Mouse (Mus musculus) hindbrain, embryonic 16.5 days (tissue): Measurements from ENCODE around the gene Pomgnt2. TPM values are rescaled to one million over a fixed set of nuclear protein-coding genes. Genes with fewer than 3 reads are reported as not detected.

ENCODE experiments used
- ATAC-seq: fragments of 200-750 bp; cut with Nextera tagmentation; 2 replicates; pipeline ENCODE4 v1.8.0; 2017; ENCODE audit warnings: moderate TSS enrichment, moderate library complexity
- H3K27ac ChIP-seq: fragments of 300-500 bp; sonication (generic); 2 replicates; pipeline ENCODE4 v1.5.1; 2014; ENCODE audit warnings: low read depth, mild to moderate bottlenecking, control low read depth, low read length, moderate library complexity
- H3K27me3 ChIP-seq: fragments of 300-500 bp; sonication (generic); replicated peaks from 2 replicates; pipeline ENCODE4 v1.6.1; 2014; ENCODE audit warnings: low read length; ENCODE audit not compliant: control insufficient read depth, insufficient read depth
- H3K36me3 ChIP-seq: fragments of 300-500 bp; sonication (generic); 2 replicates; pipeline ENCODE4 v1.6.1; 2014; ENCODE audit warnings: mild to moderate bottlenecking, low read length, moderate library complexity, mixed read lengths; ENCODE audit not compliant: control insufficient read depth, insufficient read depth
- H3K4me1 ChIP-seq: fragments of 300-500 bp; sonication (generic); 2 replicates; pipeline ENCODE4 v1.6.1; 2014; ENCODE audit warnings: low read depth, low read length; ENCODE audit not compliant: control insufficient read depth, insufficient read depth
- H3K4me2 ChIP-seq: fragments of 300-500 bp; sonication (generic); 2 replicates; pipeline ENCODE4 v1.6.1; 2014; ENCODE audit warnings: mild to moderate bottlenecking, low read length, control low read depth, moderate library complexity
- H3K4me3 ChIP-seq: fragments of 300-500 bp; sonication (generic); 2 replicates; pipeline ENCODE4 v1.5.1; 2014; ENCODE audit warnings: mild to moderate bottlenecking, low read length, control low read depth, moderate library complexity
- H3K9ac ChIP-seq: fragments of 300-500 bp; sonication (generic); 2 replicates; pipeline ENCODE4 v1.6.1; 2014; ENCODE audit warnings: low read depth, mild to moderate bottlenecking, control low read depth, low read length, moderate library complexity
- H3K9me3 ChIP-seq: fragments of 300-500 bp; sonication (generic); 2 replicates; pipeline ENCODE4 v1.6.1; 2014; ENCODE audit warnings: mild to moderate bottlenecking, low read length, moderate library complexity; ENCODE audit not compliant: control insufficient read depth
- WGBS: fragments of 180-500 bp; shearing (Covaris S2); extraction: QIAGEN DNeasy Blood & Tissue Kit; methylation state at CpG from one replicate; pipeline ENCODE4 v1.1.7; 2014; 5-methylcytosine and 5-hydroxymethylcytosine counted together
- polyA plus RNA-seq: library from polyadenylated mRNA; unstranded; fragments of >200 nt; fragmentation: Nextera tagmentation; extraction: Ambion mirVana; gene quantifications from 2 replicates; pipeline ENCODE4 v1.2.1, GENCODE M21; 2015

Pomgnt2 gene
- polyA plus RNA-seq, 1 experiment from 2014 or later = 43.5 TPM

DNA sequence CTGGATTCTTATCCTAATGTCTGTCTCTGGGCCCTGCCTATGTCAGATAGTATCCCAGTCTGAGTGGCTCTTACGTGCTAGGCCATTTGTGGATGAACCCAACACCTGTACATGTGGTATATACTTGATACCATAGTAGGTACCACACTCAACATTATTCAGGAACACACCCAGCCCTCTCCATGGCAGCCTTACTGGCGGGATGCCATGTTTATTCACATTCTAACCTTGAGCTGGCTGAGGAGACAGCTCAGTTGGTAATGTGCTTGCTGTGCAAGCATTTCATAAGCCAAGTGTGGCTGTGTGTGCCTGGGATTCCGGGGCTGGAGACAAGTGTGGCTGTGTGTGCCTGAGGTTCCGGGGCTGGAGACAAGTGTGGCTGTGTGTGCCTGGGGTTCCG is 28.7 kb downstream of the Pomgnt2 start:
- H3K4me1 ChIP-seq = no peaks in the 10 kb centered on the region
- H3K4me2 ChIP-seq = no peak overlapping the region
- ATAC-seq = no peak
- H3K36me3 ChIP-seq = no peaks in the 10 kb centered on the region
- no peaks in the 10 kb centered on the region for H3K27me3 ChIP-seq
- no peak overlapping the region for H3K4me3 ChIP-seq
- no peak overlapping the region for H3K27ac ChIP-seq
- 84% methylated on average over 5 of the region's 5 CpGs for WGBS
- no peak overlapping the region for H3K9ac ChIP-seq
- H3K9me3 ChIP-seq = no peaks in the 10 kb centered on the region

DNA sequence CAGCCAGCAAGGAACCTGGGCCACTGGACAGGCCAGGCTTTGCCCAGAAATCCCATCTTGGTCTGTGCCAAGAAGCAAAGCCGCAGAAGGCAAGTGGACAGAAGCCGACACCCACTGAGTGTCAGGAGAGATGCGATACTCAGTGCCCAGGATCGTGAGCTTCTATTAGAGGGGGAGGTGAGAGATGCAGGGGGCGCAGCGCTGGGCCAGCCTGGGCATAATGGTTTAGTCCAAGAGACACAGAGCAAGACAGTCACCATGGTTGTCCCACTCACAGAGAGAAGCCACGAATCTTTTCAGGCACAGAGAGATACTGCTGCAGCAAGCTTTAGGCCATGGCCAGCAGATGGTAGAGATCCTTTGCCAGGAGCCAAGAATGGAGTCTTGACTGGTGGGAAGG is 32.0 kb downstream of the Pomgnt2 start:
- WGBS = 89% methylated on average over 7 of the region's 7 CpGs
- H3K9me3 ChIP-seq = no peaks in the 10 kb centered on the region
- no peak overlapping the region for H3K9ac ChIP-seq
- H3K36me3 ChIP-seq = no peaks in the 10 kb centered on the region
- H3K4me3 ChIP-seq = no peak overlapping the region
- H3K4me1 ChIP-seq = no peaks in the 10 kb centered on the region
- H3K27ac ChIP-seq = no peak overlapping the region
- no peak for ATAC-seq
- no peaks in the 10 kb centered on the region for H3K27me3 ChIP-seq
- H3K4me2 ChIP-seq = no peak overlapping the region

GRCm38 (mm10) chr9:121959966-121960635 is 36.8 kb downstream of the Pomgnt2 start:
- Histone ChIP-seq H3K4me2 (no peak overlapping the region), H3K9ac (no peak overlapping the region), H3K27me3 (no peaks in the 10 kb centered on the region), H3K4me3 (no peak overlapping the region), H3K4me1 (no peaks in the 10 kb centered on the region), H3K9me3 (no peaks in the 10 kb centered on the region), H3K27ac (no peak overlapping the region), H3K36me3 (no peaks in the 10 kb centered on the region)
- 56% methylated on average over 7 of the region's 7 CpGs for WGBS
- ATAC-seq = no peak

- Histone ChIP-seq H3K27me3 (no peaks in the 10 kb centered on the region), H3K4me3 (no peak overlapping the region), H3K4me2 (no peak overlapping the region), H3K27ac (no peak overlapping the region), H3K36me3 (no peaks in the 10 kb centered on the region), H3K4me1 (peaks cover 8% of the 10 kb centered on the region), H3K9ac (no peak overlapping the region), H3K9me3 (no peaks in the 10 kb centered on the region)
- ATAC-seq = no peak
- 88% methylated on average over 6 of the region's 6 CpGs for WGBS
Measured at GRCm38 (mm10) chr9:121952596-121952995, 44.3 kb downstream of the Pomgnt2 start.

DNA sequence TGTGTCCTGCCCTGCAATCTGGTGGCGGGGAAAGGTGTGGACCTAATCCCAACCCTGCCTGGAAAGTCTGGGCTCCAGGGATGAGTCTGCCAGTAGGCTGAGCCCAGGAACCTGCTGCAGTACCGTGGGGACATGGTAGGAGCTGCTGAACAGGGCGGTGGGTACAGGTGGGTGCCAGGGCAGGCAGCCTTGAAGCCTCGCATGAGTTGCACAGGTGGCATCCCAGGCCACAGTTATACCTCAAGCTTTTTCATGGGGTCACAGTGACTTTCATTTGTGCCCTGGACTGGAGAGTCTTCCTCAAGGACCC is 45.8 kb downstream of the Pomgnt2 start:
- no peak for ATAC-seq
- 35% methylated on average over 4 of the region's 4 CpGs for WGBS
- H3K4me1 ChIP-seq = peaks cover 8% of the 10 kb centered on the region
- peak overlapping the region; percentile 48 for H3K4me2 ChIP-seq
- H3K9ac ChIP-seq = peak overlapping the region; percentile 55
- no peaks in the 10 kb centered on the region for H3K27me3 ChIP-seq
- no peak overlapping the region; the same call in 1 of the 2 replicates for H3K27ac ChIP-seq
- peak overlapping the region; percentile 28 for H3K4me3 ChIP-seq
- H3K36me3 ChIP-seq = no peaks in the 10 kb centered on the region
- H3K9me3 ChIP-seq = no peaks in the 10 kb centered on the region

GRCm38 (mm10) chr9:121950418-121951113 is 46.3 kb downstream of the Pomgnt2 start, which contains the start of gene Fam198a:
Gene Fam198a, plus strand, starts transcription at chr9:121950988.
- peak within 1 kb of the TSS; percentile 55 for H3K9ac ChIP-seq
- H3K4me1 ChIP-seq = peaks cover 8% of the 10 kb centered on the region
- H3K27me3 ChIP-seq = no peaks in the 10 kb centered on the region
- H3K27ac ChIP-seq = peak within 1 kb of the TSS; percentile 67; the same call in 1 of the 2 replicates
- peak; percentile 93 for ATAC-seq
- H3K4me3 ChIP-seq = peak within 1 kb of the TSS; percentile 28
- WGBS = 4% methylated on average over 13 of the region's 14 CpGs
- H3K36me3 ChIP-seq = no peaks in the 10 kb centered on the region
- no peaks in the 10 kb centered on the region for H3K9me3 ChIP-seq
- H3K4me2 ChIP-seq = peak within 1 kb of the TSS; percentile 48

DNA sequence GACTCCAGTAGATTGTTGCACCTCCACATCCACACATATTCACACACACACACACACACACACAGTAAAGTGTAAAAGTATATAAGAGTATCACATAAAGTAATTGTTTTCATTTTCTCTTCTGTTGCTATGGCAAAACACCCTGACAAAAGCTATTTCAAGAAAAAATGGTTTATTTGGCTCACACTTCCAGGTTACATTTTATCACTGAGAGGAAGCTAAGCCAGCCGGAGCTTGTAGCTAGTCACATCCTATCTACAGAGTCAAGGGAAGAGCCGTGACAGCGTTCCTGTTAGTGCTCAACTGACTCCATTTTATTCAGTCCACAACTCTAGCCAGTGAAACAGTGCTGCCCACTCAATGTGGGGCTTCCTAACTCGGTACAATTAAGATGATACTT is 48.5 kb downstream of the Pomgnt2 start:
- no peak for ATAC-seq
- H3K4me1 ChIP-seq = peaks cover 8% of the 10 kb centered on the region
- no peaks in the 10 kb centered on the region for H3K36me3 ChIP-seq
- H3K4me2 ChIP-seq = no peak overlapping the region
- no peaks in the 10 kb centered on the region for H3K9me3 ChIP-seq
- no peaks in the 10 kb centered on the region for H3K27me3 ChIP-seq
- 76% methylated on average over 4 of the region's 4 CpGs for WGBS
- no peak overlapping the region for H3K27ac ChIP-seq
- no peak overlapping the region for H3K9ac ChIP-seq
- H3K4me3 ChIP-seq = no peak overlapping the region

DNA sequence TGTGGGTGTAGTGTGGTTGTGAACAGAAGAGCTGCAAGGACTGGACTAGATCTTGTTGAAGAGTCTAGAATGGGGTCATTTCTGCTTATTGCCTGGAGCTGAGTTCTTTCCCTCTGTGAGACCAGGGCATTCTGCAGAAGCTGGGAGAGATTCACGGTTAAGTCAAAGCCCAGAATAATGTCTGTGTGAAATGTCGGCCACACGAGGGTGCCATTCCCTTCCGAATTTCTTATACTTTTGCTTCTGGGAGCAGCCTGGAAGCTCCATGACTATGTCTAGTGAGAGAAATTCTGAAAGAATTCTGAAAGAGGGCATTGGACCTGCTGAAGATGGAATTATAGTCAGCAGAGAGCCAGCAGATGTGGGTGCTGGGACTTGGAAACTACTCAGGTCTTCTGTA is 49.1 kb downstream of the Pomgnt2 start:
- 5% methylated on average over 4 of the region's 4 CpGs for WGBS
- Histone ChIP-seq H3K27me3 (no peaks in the 10 kb centered on the region), H3K4me2 (no peak overlapping the region), H3K27ac (no peak overlapping the region), H3K36me3 (no peaks in the 10 kb centered on the region), H3K4me3 (no peak overlapping the region), H3K4me1 (peaks cover 8% of the 10 kb centered on the region), H3K9ac (no peak overlapping the region), H3K9me3 (no peaks in the 10 kb centered on the region)
- peak; percentile 62; the same call in 1 of the 2 replicates for ATAC-seq

- no peaks in the 10 kb centered on the region for H3K9me3 ChIP-seq
- H3K36me3 ChIP-seq = no peaks in the 10 kb centered on the region
- ATAC-seq = no peak
- no peak overlapping the region for H3K4me2 ChIP-seq
- no peak overlapping the region for H3K4me3 ChIP-seq
- WGBS = 87% methylated on average over 3 of the region's 3 CpGs
- no peaks in the 10 kb centered on the region for H3K27me3 ChIP-seq
- no peak overlapping the region for H3K27ac ChIP-seq
- H3K4me1 ChIP-seq = no peaks in the 10 kb centered on the region
- H3K9ac ChIP-seq = no peak overlapping the region
Measured at GRCm38 (mm10) chr9:121943628-121944027, 53.3 kb downstream of the Pomgnt2 start.
